Mouse (Mus musculus): ENCODE data around the gene Gm6685. TPM values are rescaled to one million over a fixed set of nuclear protein-coding genes. Genes with fewer than 3 reads are reported as not detected.

The Gm6685 gene
- 9.7 to 12.2 TPM (median 10.9 TPM) in 4 replicates for total RNA-seq (2023; ENCODE audit: inconsistent age)

GRCm38 (mm10) chr11:28339224-28340150 lies at the start of gene Gm6685:
Gene Gm6685 (minus strand): TSS chr11:28339867.

Other genes with a start within 250 kb of the Gm6685 start
- gene Ccdc85a, start 244.5 kb upstream of the Gm6685 start, total RNA-seq (2023; ENCODE audit: inconsistent age): not detected in 4 replicates